Mouse (Mus musculus): ENCODE measurements around the gene Scn3b. TPM values are rescaled to one million over a fixed set of nuclear protein-coding genes. Genes with fewer than 3 reads are reported as not detected.
A peak's percentile ranks its signal among the peaks of the same experiment; 100 is the strongest.

Gene Scn3b
- total RNA-seq, 2 experiments from 2014 or later = 0.57 to 1.2 TPM

GRCm38 (mm10) chr9:40332731-40333648, 64.0 kb downstream of the Scn3b start:
- intact Hi-C loops (cut with DNase I) = loop anchor here (5.0 kb wide), 3 partner anchors 46 to 144 kb away; no protein-coding TSS in a partner anchor

GRCm38 (mm10) chr9:40333649-40334396, 64.8 kb downstream of the Scn3b start:
- intact Hi-C loops (cut with DNase I) = loop anchor here (5.0 kb wide), 3 partner anchors 47 to 143 kb away; no protein-coding TSS in a partner anchor
- DNase-seq = peak; percentile 70 to 81

More at GRCm38 (mm10) chr9:40332731-40333648, 64.0 kb downstream of the Scn3b start:
- no peak for DNase-seq

- no peak for DNase-seq
- intact Hi-C loops (cut with DNase I) = loop anchor here (5.0 kb wide), 3 partner anchors 47 to 143 kb away; no protein-coding TSS in a partner anchor
Measured at GRCm38 (mm10) chr9:40334617-40335016, 65.6 kb downstream of the Scn3b start.

- DNase-seq = peak in 1 of 2 experiments; percentile 39
- intact Hi-C loops (cut with DNase I) = no loop called here
Measured at GRCm38 (mm10) chr9:40336701-40337100, 67.7 kb downstream of the Scn3b start.

- no peak for DNase-seq
- intact Hi-C loops (cut with DNase I) = no loop called here
Measured at GRCm38 (mm10) chr9:40337131-40337820, 68.3 kb downstream of the Scn3b start.

GRCm38 (mm10) chr9:40339578-40339977, 70.6 kb downstream of the Scn3b start:
- intact Hi-C loops (cut with DNase I) = no loop called here
- no peak for DNase-seq

Other genes with a start within 250 kb of the Scn3b start
- not detected for gene Olfr981, start 247.8 kb upstream of the Scn3b start, total RNA-seq (2021)
- not detected for gene Olfr982, start 195.4 kb upstream of the Scn3b start, total RNA-seq (2021)
- not detected for gene Olfr983, start 175.6 kb upstream of the Scn3b start, total RNA-seq (2021)
- not detected for gene Olfr984, start 155.0 kb upstream of the Scn3b start, total RNA-seq (2021)
- gene Olfr985, start 139.0 kb upstream of the Scn3b start, total RNA-seq (2021) = not detected
- not detected for gene Tmem225, start 121.1 kb upstream of the Scn3b start, total RNA-seq (2021)
- not detected for gene Olfr986, start 88.3 kb upstream of the Scn3b start, total RNA-seq (2021)
- 1 to 10 TPM; 2.5 to 3.0 TPM for gene Zfp202, start 76.9 kb upstream of the Scn3b start, total RNA-seq (2021)

Data from heart, postnatal 36 days (tissue).